Comparison of ENCODE assay signal across 8 mouse cellular contexts in the genomic region with DNA sequence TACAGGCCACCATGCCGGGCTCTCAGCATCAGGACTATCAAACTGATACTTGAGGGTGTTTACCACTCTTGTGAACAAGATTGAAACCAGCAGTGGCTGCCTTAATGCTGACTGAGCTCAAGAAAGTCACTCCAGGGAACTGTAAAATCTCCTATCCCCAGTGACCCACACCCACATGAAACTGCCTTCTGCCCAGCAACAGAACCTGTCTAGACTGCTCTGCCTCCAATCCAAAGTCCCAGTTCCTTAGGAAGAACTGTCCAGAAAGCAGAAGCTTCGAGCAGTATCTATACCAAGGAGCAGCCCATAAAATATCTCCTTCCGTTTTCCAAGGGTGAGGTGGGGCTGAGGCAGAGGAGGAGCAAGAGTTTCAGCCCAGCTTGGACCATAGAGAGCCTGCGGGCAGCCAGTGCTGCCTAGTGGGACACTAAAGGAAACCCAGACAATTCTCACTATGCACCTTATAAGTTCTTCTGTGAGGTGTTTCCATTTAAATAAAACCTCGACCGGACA. TPM values are rescaled to one million over a fixed set of nuclear protein-coding genes. Genes with fewer than 3 reads are reported as not detected.
DNase-seq lines count a peak whose midpoint lies in the region; ATAC-seq and TF ChIP-seq lines count a peak whose summit lies in the region.
"Not testable (repeated sequence)": the region's sequence is repeated elsewhere in the genome, so short reads cannot be mapped to it uniquely, and the experiment has no call there.

No protein-coding gene starts in this region.

- peak overlapping the region; percentile 76 for H3K4me3 ChIP-seq in bone marrow macrophage, adult 2 months (ENCODE audit: insufficient read depth, low read length)
- peak overlapping the region; percentile 55 for H3K4me3 ChIP-seq in forebrain, embryonic 12.5 days (replicated peaks)
- H3K4me3 ChIP-seq in heart, embryonic 16.5 days (ENCODE audit: low read length), result peak overlapping the region; percentile 78
- H3K4me3 ChIP-seq in liver, embryonic 11.5 days (ENCODE audit: low read depth, low read length), result peak overlapping the region; percentile 78
- peak overlapping the region; percentile 58 for H3K4me3 ChIP-seq in midbrain, embryonic 11.5 days (ENCODE audit: low read depth, low read length)

- peak overlapping the region; percentile 72 for H3K4me2 ChIP-seq in forebrain, embryonic 12.5 days
- H3K4me2 ChIP-seq in heart, embryonic 16.5 days (ENCODE audit: low read depth, low read length), result peak overlapping the region; percentile 82
- peak overlapping the region; percentile 82 for H3K4me2 ChIP-seq in liver, embryonic 11.5 days
- H3K4me2 ChIP-seq in midbrain, embryonic 11.5 days, result peak overlapping the region; percentile 67

- H3K27ac ChIP-seq in bone marrow macrophage, adult 2 months (ENCODE audit: insufficient read depth, low read depth, low read length), result peak overlapping the region; percentile 95
- H3K27ac ChIP-seq in forebrain, embryonic 12.5 days; midbrain, embryonic 11.5 days (ENCODE audit: low read depth, low read length): not testable (repeated sequence)
- H3K27ac ChIP-seq in heart, embryonic 16.5 days (ENCODE audit: low read length), result peak overlapping the region; percentile 86
- peak overlapping the region; percentile 85 for H3K27ac ChIP-seq in liver, embryonic 11.5 days (ENCODE audit: low read depth, low read length)

- ATAC-seq in forebrain, embryonic 12.5 days (ENCODE audit: low FRiP score), result peak; percentile 78
- ATAC-seq in heart, embryonic 16.5 days (replicated peaks; ENCODE audit: extremely low read depth, insufficient read depth, low FRiP score), result peak; percentile 76
- peak; percentile 75 for ATAC-seq in liver, embryonic 11.5 days (replicated peaks; ENCODE audit: low FRiP score)
- peak; percentile 74 for ATAC-seq in midbrain, embryonic 11.5 days (ENCODE audit: low FRiP score)

- TF ChIP-seq POLR2A in bone marrow macrophage, adult 2 months (IDR thresholded peaks at IDR 0.05; ENCODE audit: borderline replicate concordance, low read depth, low read length), result not testable (repeated sequence)

- H3K27me3 ChIP-seq in forebrain, embryonic 12.5 days; heart, embryonic 16.5 days (ENCODE audit: control insufficient read depth, insufficient read depth, low read length); liver, embryonic 11.5 days (replicated peaks; ENCODE audit: control insufficient read depth, insufficient read depth, low read length); midbrain, embryonic 11.5 days (ENCODE audit: control insufficient read depth, insufficient read depth, low read length): not testable (repeated sequence)

- TF ChIP-seq CTCF in bone marrow macrophage, adult 2 months (IDR thresholded peaks at IDR 0.05; ENCODE audit: low read depth, low read length), result not testable (repeated sequence)

- H3K4me1 ChIP-seq in bone marrow macrophage, adult 2 months (ENCODE audit: control insufficient read depth, insufficient read depth, low read length), result peaks cover 57% of the 10 kb centered on the region
- peaks cover 13% of the 10 kb centered on the region for H3K4me1 ChIP-seq in forebrain, embryonic 12.5 days
- peaks cover 19% of the 10 kb centered on the region for H3K4me1 ChIP-seq in heart, embryonic 16.5 days (ENCODE audit: control insufficient read depth, insufficient read depth, low read length)
- H3K4me1 ChIP-seq in liver, embryonic 11.5 days (replicated peaks; ENCODE audit: control insufficient read depth, insufficient read depth, low read length), result peaks cover 77% of the 10 kb centered on the region
- H3K4me1 ChIP-seq in midbrain, embryonic 11.5 days (ENCODE audit: control insufficient read depth, insufficient read depth, low read length), result not testable (repeated sequence)

- peak overlapping the region; percentile 70; the same call in 1 of the 2 replicates for H3K9ac ChIP-seq in forebrain, embryonic 12.5 days
- H3K9ac ChIP-seq in heart, embryonic 16.5 days (ENCODE audit: low read length), result peak overlapping the region; percentile 89
- peak overlapping the region; percentile 90 for H3K9ac ChIP-seq in liver, embryonic 11.5 days (ENCODE audit: low read depth, low read length)
- H3K9ac ChIP-seq in midbrain, embryonic 11.5 days (ENCODE audit: low read length), result peak overlapping the region; percentile 76

- WGBS in forebrain, embryonic 12.5 days, result 19% methylated on average over 6 of the region's 6 CpGs
- 9% methylated on average over 5 of the region's 6 CpGs for WGBS in heart, embryonic 16.5 days
- WGBS in liver, embryonic 11.5 days, result 8% methylated on average over 5 of the region's 6 CpGs
- WGBS in midbrain, embryonic 11.5 days, result 27% methylated on average over 4 of the region's 6 CpGs

- peak; percentile 51 for DNase-seq in 3T3-L1 (ENCODE audit: low read depth, low spot score)
- peak; percentile 49 to 57 for DNase-seq in kidney, adult 8-10 months
- not testable (repeated sequence) for DNase-seq in liver, embryonic 11.5 days (ENCODE audit: low spot score)
- DNase-seq in midbrain, embryonic 11.5 days (ENCODE audit: low spot score, missing footprints), result peak; percentile 88
- peak; percentile 14 for DNase-seq in spleen, adult 12 weeks (ENCODE audit: low spot score)

- not testable (repeated sequence) for H3K36me3 ChIP-seq in forebrain, embryonic 12.5 days (replicated peaks); heart, embryonic 16.5 days (ENCODE audit: control insufficient read depth, insufficient read depth); liver, embryonic 11.5 days (ENCODE audit: control insufficient read depth, insufficient read depth, low read length); midbrain, embryonic 11.5 days (ENCODE audit: control insufficient read depth, insufficient read depth, low read length)

- not testable (repeated sequence) for H3K9me3 ChIP-seq in forebrain, embryonic 12.5 days; heart, embryonic 16.5 days (replicated peaks; ENCODE audit: control insufficient read depth, low read length); liver, embryonic 11.5 days (ENCODE audit: control insufficient read depth, low read length); midbrain, embryonic 11.5 days (ENCODE audit: control insufficient read depth, low read length)

RNA-seq across cellular contexts. Expression of gene Plin2, which starts 0.6 kb away (rescaled TPM):
- 397 and 415 TPM in 2 replicates for polyA plus RNA-seq in bone marrow macrophage, adult 2 months (2012; ENCODE audit: insufficient read depth, insufficient read length, missing spikeins)
- polyA plus RNA-seq in forebrain, embryonic 12.5 days (2016; fragmentation: Nextera tagmentation; extraction: Ambion mirVana), result 44.8 and 46.7 TPM in 2 replicates
- polyA plus RNA-seq in heart, embryonic 16.5 days (2015; fragmentation: Nextera tagmentation; extraction: Ambion mirVana), result 76.3 and 79.3 TPM in 2 replicates
- polyA plus RNA-seq in liver, embryonic 11.5 days (2014; fragmentation: Nextera tagmentation; extraction: Ambion mirVana), result 161 and 169 TPM in 2 replicates
- 72.3 and 79.7 TPM in 2 replicates for polyA plus RNA-seq in midbrain, embryonic 11.5 days (2014; fragmentation: Nextera tagmentation; extraction: Ambion mirVana)

RNA-seq across cellular contexts. Expression of gene Haus6, which starts 57.4 kb away (rescaled TPM):
- 7.3 and 8.8 TPM in 2 replicates for polyA plus RNA-seq in bone marrow macrophage, adult 2 months (2012; ENCODE audit: insufficient read depth, insufficient read length, missing spikeins)
- polyA plus RNA-seq in forebrain, embryonic 12.5 days (2016; fragmentation: Nextera tagmentation; extraction: Ambion mirVana), result 26.4 and 27.4 TPM in 2 replicates
- polyA plus RNA-seq in heart, embryonic 16.5 days (2015; fragmentation: Nextera tagmentation; extraction: Ambion mirVana), result 8.8 and 9.2 TPM in 2 replicates
- polyA plus RNA-seq in liver, embryonic 11.5 days (2014; fragmentation: Nextera tagmentation; extraction: Ambion mirVana), result 27.8 and 30.6 TPM in 2 replicates
- polyA plus RNA-seq in midbrain, embryonic 11.5 days (2014; fragmentation: Nextera tagmentation; extraction: Ambion mirVana), result 28.8 and 29.7 TPM in 2 replicates
